Mouse (Mus musculus) E14TG2a.4 (cell line): ENCODE measurements around the gene S100a11.

Experiments used
- CTCF ChIP-seq: conservative IDR thresholded peaks from 2 replicates; pipeline ENCODE4 v1.5.1; 2014; ENCODE audit warnings: low read length
- NANOG ChIP-seq: IDR thresholded peaks from 2 replicates; pipeline ENCODE4 v1.6.1; 2014; ENCODE audit warnings: borderline replicate concordance, low read length, mixed read lengths

DNA sequence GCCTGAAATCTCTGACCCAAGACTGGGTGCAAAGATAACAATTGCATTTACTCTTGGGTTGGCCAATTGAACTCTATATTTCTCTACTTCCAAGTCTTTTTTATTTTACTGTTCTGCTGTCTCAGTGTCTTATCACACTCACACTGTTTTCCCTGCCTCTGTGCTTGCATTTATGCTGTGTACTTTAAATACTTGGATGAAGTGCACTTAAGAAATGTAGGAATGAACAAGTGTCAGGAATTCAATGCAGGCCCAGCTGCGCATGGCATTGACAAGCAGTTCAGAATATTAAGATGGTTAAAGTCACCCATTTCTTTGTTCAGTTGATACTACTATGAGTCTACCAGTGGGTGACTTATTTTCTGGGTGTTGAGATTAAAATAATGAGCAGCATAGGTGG is 40.2 kb upstream of the S100a11 start:
- no peak for TF ChIP-seq NANOG
- TF ChIP-seq CTCF, result no peak
